Mouse (Mus musculus): ENCODE results near the gene 1810046K07Rik. TPM values are rescaled to one million over a fixed set of nuclear protein-coding genes. Genes with fewer than 3 reads are reported as not detected.

1810046K07Rik gene
- not detected in 2 replicates for polyA plus RNA-seq (2011; ENCODE audit: insufficient read depth, insufficient read length, low read depth, missing spikeins)

DNA sequence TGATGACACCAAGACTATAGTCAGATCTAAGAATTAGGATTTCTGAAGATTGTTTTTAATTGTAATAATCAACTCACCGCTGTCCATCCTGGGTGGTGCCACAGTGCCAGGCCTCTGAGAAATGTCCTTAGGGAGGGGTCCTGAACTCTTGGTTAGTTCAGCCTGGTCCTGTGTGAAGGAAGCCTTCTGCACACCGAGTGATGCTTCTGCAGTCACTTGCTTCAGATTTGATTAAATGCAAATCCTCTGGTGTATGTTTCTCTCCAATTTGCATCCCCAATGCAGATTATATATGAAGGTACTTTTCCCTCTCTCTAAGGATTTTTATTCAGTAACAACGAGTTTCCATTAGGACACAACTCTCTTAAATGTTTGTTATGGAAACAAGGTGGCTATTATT, at the start of gene 1810046K07Rik:
Gene 1810046K07Rik, minus strand, starts transcription at position 187 of the 400 bp plus-strand sequence.
- H3K36me3 ChIP-seq (ENCODE audit: control insufficient read depth, insufficient read depth, low read length, poor library complexity, severe bottlenecking), result no peaks in the 10 kb centered on the region
- H3K27ac ChIP-seq (ENCODE audit: insufficient read depth, low read length), result no peak within 1 kb of the TSS
- no peaks in the 10 kb centered on the region for H3K4me1 ChIP-seq (ENCODE audit: control insufficient read depth, insufficient read depth, low read length)
- no peak within 1 kb of the TSS for H3K9ac ChIP-seq (ENCODE audit: low read depth, poor library complexity, severe bottlenecking)
- no peak within 1 kb of the TSS for H3K4me3 ChIP-seq (ENCODE audit: low read depth, low read length)
- no peak for TF ChIP-seq EP300 (IDR thresholded peaks at IDR 0.05; ENCODE audit: insufficient read depth, low read depth, low read length)
- TF ChIP-seq POLR2A (IDR thresholded peaks at IDR 0.05; ENCODE audit: insufficient read depth, low read length), result no peak
- TF ChIP-seq CTCF (IDR thresholded peaks at IDR 0.05; ENCODE audit: low read depth, low read length), result no peak
- H3K9me3 ChIP-seq (replicated peaks; ENCODE audit: control insufficient read depth, insufficient read depth, low read length, poor library complexity, severe bottlenecking), result no peaks in the 10 kb centered on the region
- no peaks in the 10 kb centered on the region for H3K27me3 ChIP-seq (ENCODE audit: control insufficient read depth, insufficient read depth, low read length, poor library complexity, severe bottlenecking)

DNA sequence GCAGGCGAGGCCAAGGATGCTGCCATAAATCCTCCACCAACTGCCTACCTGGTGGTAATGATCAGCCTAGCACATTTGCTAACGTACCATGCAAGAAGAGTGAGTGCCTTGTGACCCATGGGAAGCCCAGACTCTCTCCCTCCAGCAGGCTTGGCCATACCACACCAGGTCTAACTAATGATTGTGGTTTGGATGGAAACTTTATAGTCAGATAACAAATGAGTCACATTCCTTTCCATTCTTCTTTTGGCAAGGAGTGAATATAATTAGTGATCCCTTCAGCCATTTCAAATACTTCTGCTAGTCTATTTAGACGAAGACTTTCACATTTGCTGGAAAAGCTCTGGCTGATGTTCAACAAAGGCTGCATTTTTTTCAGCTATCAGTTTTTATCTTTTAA, 40.8 kb upstream of the 1810046K07Rik start:
- no peak overlapping the region for H3K27ac ChIP-seq (ENCODE audit: insufficient read depth, low read length)
- no peaks in the 10 kb centered on the region for H3K4me1 ChIP-seq (ENCODE audit: control insufficient read depth, insufficient read depth, low read length)
- TF ChIP-seq EP300 (IDR thresholded peaks at IDR 0.05; ENCODE audit: insufficient read depth, low read depth, low read length) (no peak), POLR2A (IDR thresholded peaks at IDR 0.05; ENCODE audit: insufficient read depth, low read length) (no peak), CTCF (IDR thresholded peaks at IDR 0.05; ENCODE audit: low read depth, low read length) (no peak)
- H3K36me3 ChIP-seq (ENCODE audit: control insufficient read depth, insufficient read depth, low read length, poor library complexity, severe bottlenecking), result no peaks in the 10 kb centered on the region
- H3K9ac ChIP-seq (ENCODE audit: low read depth, poor library complexity, severe bottlenecking), result no peak overlapping the region
- no peaks in the 10 kb centered on the region for H3K9me3 ChIP-seq (replicated peaks; ENCODE audit: control insufficient read depth, insufficient read depth, low read length, poor library complexity, severe bottlenecking)
- no peak overlapping the region for H3K4me3 ChIP-seq (ENCODE audit: low read depth, low read length)
- no peaks in the 10 kb centered on the region for H3K27me3 ChIP-seq (ENCODE audit: control insufficient read depth, insufficient read depth, low read length, poor library complexity, severe bottlenecking)

DNA sequence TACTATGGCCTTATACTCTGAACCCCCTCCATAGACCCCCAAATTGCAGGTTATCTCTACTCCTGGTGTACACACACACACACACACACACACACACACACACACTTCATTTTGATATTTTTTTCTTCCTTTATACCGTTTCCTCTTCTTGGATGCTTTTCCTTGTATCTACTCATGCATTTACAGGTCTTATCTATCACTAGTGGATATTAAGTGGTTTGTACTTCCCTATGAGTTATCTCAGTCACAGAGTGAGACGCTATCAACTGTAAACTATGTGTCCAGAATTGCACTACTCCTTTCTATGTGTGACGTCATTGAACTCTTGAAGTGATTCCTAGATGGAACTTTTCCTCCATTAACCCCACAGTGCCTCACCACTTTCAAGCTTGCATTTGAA, 38.4 kb upstream of the 1810046K07Rik start:
- no peaks in the 10 kb centered on the region for H3K27me3 ChIP-seq (ENCODE audit: control insufficient read depth, insufficient read depth, low read length, poor library complexity, severe bottlenecking)
- H3K27ac ChIP-seq (ENCODE audit: insufficient read depth, low read length), result no peak overlapping the region
- H3K9ac ChIP-seq (ENCODE audit: low read depth, poor library complexity, severe bottlenecking), result no peak overlapping the region
- TF ChIP-seq POLR2A (IDR thresholded peaks at IDR 0.05; ENCODE audit: insufficient read depth, low read length) (no peak), EP300 (IDR thresholded peaks at IDR 0.05; ENCODE audit: insufficient read depth, low read depth, low read length) (no peak), CTCF (IDR thresholded peaks at IDR 0.05; ENCODE audit: low read depth, low read length) (no peak)
- H3K4me3 ChIP-seq (ENCODE audit: low read depth, low read length), result no peak overlapping the region
- no peaks in the 10 kb centered on the region for H3K9me3 ChIP-seq (replicated peaks; ENCODE audit: control insufficient read depth, insufficient read depth, low read length, poor library complexity, severe bottlenecking)
- no peaks in the 10 kb centered on the region for H3K4me1 ChIP-seq (ENCODE audit: control insufficient read depth, insufficient read depth, low read length)
- no peaks in the 10 kb centered on the region for H3K36me3 ChIP-seq (ENCODE audit: control insufficient read depth, insufficient read depth, low read length, poor library complexity, severe bottlenecking)

DNA sequence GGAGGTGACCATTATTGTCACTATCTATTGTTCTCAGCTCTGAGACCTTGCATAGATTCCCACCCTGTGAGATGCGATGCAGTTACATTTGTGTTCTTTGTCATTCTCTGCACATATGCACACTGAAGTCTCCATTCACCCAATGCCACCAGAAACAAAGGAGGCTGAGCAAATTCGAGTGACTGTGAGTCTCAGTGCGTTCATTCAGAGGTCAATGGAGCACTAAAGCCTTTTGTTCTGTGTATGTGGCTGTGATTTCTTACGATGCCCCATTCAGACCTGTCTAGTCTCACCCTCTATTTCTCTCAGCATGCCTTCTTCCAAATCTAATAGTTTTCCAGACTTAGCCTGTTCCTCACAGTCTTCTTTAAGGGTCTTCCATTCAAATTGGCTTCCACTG, 35.3 kb upstream of the 1810046K07Rik start:
- no peaks in the 10 kb centered on the region for H3K9me3 ChIP-seq (replicated peaks; ENCODE audit: control insufficient read depth, insufficient read depth, low read length, poor library complexity, severe bottlenecking)
- no peak overlapping the region for H3K4me3 ChIP-seq (ENCODE audit: low read depth, low read length)
- H3K36me3 ChIP-seq (ENCODE audit: control insufficient read depth, insufficient read depth, low read length, poor library complexity, severe bottlenecking), result no peaks in the 10 kb centered on the region
- H3K27ac ChIP-seq (ENCODE audit: insufficient read depth, low read length), result no peak overlapping the region
- H3K9ac ChIP-seq (ENCODE audit: low read depth, poor library complexity, severe bottlenecking), result no peak overlapping the region
- TF ChIP-seq POLR2A (IDR thresholded peaks at IDR 0.05; ENCODE audit: insufficient read depth, low read length) (no peak), CTCF (IDR thresholded peaks at IDR 0.05; ENCODE audit: low read depth, low read length) (no peak), EP300 (IDR thresholded peaks at IDR 0.05; ENCODE audit: insufficient read depth, low read depth, low read length) (no peak)
- H3K4me1 ChIP-seq (ENCODE audit: control insufficient read depth, insufficient read depth, low read length), result no peaks in the 10 kb centered on the region
- no peaks in the 10 kb centered on the region for H3K27me3 ChIP-seq (ENCODE audit: control insufficient read depth, insufficient read depth, low read length, poor library complexity, severe bottlenecking)

DNA sequence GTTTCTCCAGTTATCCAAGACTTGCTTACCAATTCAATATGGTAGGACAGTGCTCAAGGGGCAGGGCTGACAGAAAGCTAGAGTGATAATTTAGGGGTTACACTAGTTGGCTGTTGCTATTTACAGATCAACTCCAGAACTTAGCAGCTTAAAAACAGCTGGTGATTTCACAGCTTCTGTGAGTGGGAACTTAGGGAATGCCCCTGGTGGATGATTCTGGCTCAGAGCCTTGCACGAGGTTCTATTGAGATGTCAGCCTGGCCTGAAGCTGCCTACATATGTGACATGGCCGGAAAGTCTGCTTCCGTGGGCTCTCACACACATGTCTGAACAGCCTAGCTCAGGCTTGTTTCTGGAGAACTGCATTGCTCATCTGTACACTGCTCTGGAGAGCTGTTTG, 24.8 kb upstream of the 1810046K07Rik start:
- Histone ChIP-seq H3K9ac (ENCODE audit: low read depth, poor library complexity, severe bottlenecking) (no peak overlapping the region), H3K9me3 (replicated peaks; ENCODE audit: control insufficient read depth, insufficient read depth, low read length, poor library complexity, severe bottlenecking) (no peaks in the 10 kb centered on the region), H3K4me3 (ENCODE audit: low read depth, low read length) (no peak overlapping the region), H3K4me1 (ENCODE audit: control insufficient read depth, insufficient read depth, low read length) (no peaks in the 10 kb centered on the region), H3K27ac (ENCODE audit: insufficient read depth, low read length) (no peak overlapping the region), H3K27me3 (ENCODE audit: control insufficient read depth, insufficient read depth, low read length, poor library complexity, severe bottlenecking) (no peaks in the 10 kb centered on the region), H3K36me3 (ENCODE audit: control insufficient read depth, insufficient read depth, low read length, poor library complexity, severe bottlenecking) (no peaks in the 10 kb centered on the region)
- TF ChIP-seq CTCF (IDR thresholded peaks at IDR 0.05; ENCODE audit: low read depth, low read length), result no peak
- no peak for TF ChIP-seq EP300 (IDR thresholded peaks at IDR 0.05; ENCODE audit: insufficient read depth, low read depth, low read length)
- TF ChIP-seq POLR2A (IDR thresholded peaks at IDR 0.05; ENCODE audit: insufficient read depth, low read length), result no peak

DNA sequence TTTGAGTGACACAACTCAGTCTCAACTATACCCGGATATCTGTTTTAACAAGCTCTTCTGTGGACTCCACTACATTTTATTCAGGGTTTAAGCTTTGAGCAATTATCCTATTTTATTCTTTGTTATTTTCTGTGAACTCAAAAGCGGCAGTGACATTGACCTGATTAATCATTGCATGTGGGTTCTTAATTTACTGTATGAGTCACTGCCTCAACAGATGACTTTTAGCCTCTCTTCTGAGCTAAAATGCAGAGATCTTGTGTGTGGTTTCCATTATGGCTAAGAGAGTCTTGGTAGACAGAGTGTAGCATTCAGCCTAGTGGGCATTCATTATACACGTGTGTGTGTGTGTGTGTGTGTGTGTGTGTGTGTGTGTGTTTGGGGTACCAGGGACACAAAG, 24.2 kb upstream of the 1810046K07Rik start:
- Histone ChIP-seq H3K36me3 (ENCODE audit: control insufficient read depth, insufficient read depth, low read length, poor library complexity, severe bottlenecking) (no peaks in the 10 kb centered on the region), H3K27ac (ENCODE audit: insufficient read depth, low read length) (no peak overlapping the region), H3K9me3 (replicated peaks; ENCODE audit: control insufficient read depth, insufficient read depth, low read length, poor library complexity, severe bottlenecking) (no peaks in the 10 kb centered on the region), H3K27me3 (ENCODE audit: control insufficient read depth, insufficient read depth, low read length, poor library complexity, severe bottlenecking) (no peaks in the 10 kb centered on the region), H3K9ac (ENCODE audit: low read depth, poor library complexity, severe bottlenecking) (no peak overlapping the region), H3K4me3 (ENCODE audit: low read depth, low read length) (no peak overlapping the region), H3K4me1 (ENCODE audit: control insufficient read depth, insufficient read depth, low read length) (no peaks in the 10 kb centered on the region)
- TF ChIP-seq CTCF (IDR thresholded peaks at IDR 0.05; ENCODE audit: low read depth, low read length), result no peak
- no peak for TF ChIP-seq POLR2A (IDR thresholded peaks at IDR 0.05; ENCODE audit: insufficient read depth, low read length)
- TF ChIP-seq EP300 (IDR thresholded peaks at IDR 0.05; ENCODE audit: insufficient read depth, low read depth, low read length), result no peak

Measured in ES-Bruce4 (cell line).